Mouse (Mus musculus): Measurements from ENCODE around the gene Utp4. TPM values are rescaled to one million over a fixed set of nuclear protein-coding genes. Genes with fewer than 3 reads are reported as not detected.
"Not testable (repeated sequence)": the region's sequence is repeated elsewhere in the genome, so short reads cannot be mapped to it uniquely, and the experiment has no call there.

The Utp4 gene
- 27.4 and 28.9 TPM in 2 replicates for polyA plus RNA-seq (2012; rRNA removed)

- peak; percentile 51 to 85 for DNase-seq (ENCODE audit: extremely low spot score in 1 of 2, low spot score in 1 of 2)
Observed at GRCm38 (mm10) chr8:106893481-106894156, at the start of gene Utp4. Gene Utp4, plus strand, starts transcription at chr8:106893636.

DNA sequence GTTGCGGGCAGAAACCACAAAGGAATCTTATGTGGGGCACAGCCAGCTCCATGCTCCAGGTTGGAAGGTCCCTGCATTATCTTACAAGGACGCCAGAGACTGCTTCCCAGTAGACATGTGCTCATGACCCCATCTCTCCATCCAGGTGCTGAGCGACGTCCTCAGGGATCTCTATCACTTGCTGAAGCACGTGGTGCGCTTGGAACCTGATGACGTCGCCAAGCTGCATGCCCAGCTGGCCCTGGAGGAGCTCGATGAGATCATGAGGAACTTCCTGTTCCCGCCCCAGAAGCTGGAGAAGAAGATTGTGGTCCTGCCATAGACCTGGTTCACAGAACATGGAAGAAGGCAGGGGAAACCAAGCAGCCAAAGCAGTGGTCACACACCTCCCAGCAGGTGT is 43.4 kb upstream of the Utp4 start:
- no peak for DNase-seq (ENCODE audit: extremely low spot score in 1 of 2, low spot score in 1 of 2)

- DNase-seq (ENCODE audit: extremely low spot score in 1 of 2, low spot score in 1 of 2) = no peak
Observed at GRCm38 (mm10) chr8:106854534-106855241, 38.7 kb upstream of the Utp4 start.

DNA sequence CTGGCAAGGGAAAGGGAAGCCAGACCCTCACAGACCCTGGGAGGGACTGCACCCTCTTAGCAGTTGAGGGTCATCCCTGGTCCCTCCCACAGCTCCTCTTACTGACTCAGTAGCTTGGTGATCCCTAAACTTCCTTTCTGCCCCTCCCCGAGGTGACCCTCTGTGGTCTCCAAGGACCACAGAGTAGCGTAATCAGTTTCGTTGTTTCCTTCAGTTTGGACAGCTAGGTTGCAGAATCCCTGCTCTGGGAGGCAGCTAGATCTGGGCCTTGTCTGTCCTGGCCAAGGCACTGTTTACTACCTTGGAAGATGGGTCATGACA is 38.2 kb upstream of the Utp4 start:
- DNase-seq (ENCODE audit: extremely low spot score in 1 of 2, low spot score in 1 of 2) = no peak

DNA sequence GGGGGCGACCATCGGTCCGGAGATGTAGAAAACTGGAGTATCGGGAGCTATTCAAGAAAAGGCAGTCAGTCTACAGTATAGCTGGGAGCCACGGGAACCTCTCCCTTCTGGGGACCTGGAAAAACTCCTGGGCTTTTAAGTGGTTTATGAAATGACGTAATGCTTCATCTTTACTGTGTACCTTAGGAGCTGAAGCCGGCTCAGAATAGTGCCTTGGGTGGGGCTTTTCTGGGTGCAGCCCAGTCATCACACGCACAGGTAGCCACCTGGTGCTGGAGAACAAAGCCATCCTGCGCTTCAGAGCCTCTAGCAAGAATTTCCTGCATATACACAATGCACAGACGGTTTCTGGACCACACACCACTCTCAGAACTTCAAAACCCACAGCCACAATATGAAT is 30.6 kb upstream of the Utp4 start:
- DNase-seq (ENCODE audit: extremely low spot score in 1 of 2, low spot score in 1 of 2) = no peak

DNA sequence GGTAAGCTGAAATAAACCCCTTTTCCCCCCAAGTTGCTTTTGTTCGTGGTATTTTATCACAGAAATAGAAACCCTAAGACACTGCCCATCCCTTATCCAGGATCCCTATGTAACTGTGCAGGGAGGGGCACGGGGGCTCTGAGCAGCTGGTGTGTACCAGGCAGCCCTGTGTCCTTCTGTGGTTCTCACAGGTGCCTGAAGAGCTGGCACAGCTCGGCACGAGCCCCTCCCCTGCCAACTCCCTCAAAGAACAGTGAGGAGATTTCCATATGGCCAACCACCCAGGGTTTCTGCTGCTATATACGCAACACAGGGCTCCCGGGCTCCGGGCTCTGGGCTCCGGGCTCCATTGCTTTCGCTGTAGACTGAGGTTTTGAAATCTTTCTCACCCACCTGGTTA is 28.1 kb upstream of the Utp4 start:
- DNase-seq (ENCODE audit: extremely low spot score in 1 of 2, low spot score in 1 of 2) = no peak

DNA sequence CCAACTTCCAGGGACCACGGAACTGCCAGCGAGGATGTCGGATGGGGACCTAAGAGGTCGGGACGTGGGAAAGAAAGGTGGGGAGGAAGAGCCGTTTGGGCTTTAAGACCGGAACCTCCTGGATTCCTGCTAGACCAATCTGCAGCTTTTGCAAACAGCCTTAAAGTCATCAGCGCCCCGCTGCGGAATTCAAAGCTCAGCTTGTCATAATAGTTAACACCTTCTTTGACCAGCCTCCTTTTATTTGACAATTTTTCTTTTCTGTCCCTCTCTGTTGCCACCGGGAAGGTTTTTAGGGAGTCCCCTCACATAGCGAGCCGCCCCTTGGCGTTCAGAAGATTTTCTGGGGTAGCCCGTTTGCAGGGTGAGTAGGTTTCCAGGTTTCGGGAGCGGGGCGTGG is 23.4 kb upstream of the Utp4 start, which contains the start of gene Has3:
Gene Has3 (plus strand): TSS at position 192 of the 400 bp plus-strand sequence.
- DNase-seq (ENCODE audit: extremely low spot score in 1 of 2, low spot score in 1 of 2) = peak in 1 of 2 experiments; percentile 57

- DNase-seq (ENCODE audit: extremely low spot score in 1 of 2, low spot score in 1 of 2) = peak; percentile 30 to 66
Observed at GRCm38 (mm10) chr8:106870537-106871327, 22.7 kb upstream of the Utp4 start.

DNA sequence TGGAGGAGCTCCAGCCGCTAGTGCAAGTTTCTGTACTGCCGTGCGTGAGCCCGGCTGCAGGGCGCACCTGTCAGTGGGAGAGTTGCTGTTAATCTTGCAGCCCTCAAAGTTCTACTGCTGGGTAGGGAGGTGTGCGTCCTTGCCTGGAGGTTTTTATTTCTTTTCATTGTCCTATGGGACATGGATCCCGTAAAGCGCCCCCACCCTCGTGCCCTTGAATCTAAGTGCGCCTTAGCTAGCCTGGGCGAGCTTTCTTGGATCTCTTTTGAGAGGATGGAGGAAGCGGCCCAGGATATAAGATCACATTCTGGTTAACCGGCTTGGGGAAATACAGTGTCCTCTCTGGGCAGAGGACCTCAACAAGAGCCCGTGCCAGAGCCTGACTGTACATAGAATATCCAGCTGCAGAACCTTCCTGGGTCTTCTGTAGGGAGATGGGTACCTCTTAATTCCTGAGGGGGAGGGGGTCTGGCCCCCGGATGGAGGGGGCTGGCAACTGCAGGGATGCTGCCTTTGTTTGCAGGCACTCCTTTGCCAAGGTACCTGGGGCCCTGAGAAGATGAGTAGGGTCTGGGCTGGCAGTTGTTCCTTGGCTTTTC is 22.0 kb upstream of the Utp4 start:
- no peak for DNase-seq (ENCODE audit: extremely low spot score in 1 of 2, low spot score in 1 of 2)

GRCm38 (mm10) chr8:106871931-106872371 is 21.5 kb upstream of the Utp4 start:
- peak in 1 of 2 experiments; percentile 28 for DNase-seq (ENCODE audit: extremely low spot score in 1 of 2, low spot score in 1 of 2)

DNA sequence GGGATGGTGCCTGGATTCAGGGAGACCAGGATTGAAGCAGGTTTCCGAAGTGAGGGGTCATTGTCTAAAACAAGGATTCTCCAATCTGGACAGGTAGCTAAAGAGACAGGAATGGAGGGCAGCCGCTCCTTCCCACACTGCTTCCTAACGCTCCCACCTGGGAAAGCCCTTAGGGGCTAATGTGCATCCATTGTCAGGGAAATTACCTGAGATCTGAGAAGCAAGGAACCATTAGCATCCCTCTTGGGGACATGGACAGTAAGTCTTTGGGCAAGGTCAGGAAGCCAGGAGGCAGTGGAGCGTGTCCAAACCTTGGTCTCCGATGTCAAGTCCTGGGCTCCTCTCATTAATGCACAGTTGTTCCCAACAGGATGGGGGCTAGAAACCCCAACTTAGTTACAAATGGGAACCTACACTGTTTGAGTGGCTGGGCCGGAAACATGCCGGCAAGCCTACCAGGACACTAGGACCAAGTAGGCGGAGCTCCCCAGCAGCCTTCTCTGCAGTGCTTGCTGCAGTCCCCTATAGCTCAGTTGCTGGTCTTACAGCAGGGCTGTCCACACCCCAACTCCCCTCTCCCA is 20.9 kb upstream of the Utp4 start:
- no peak for DNase-seq (ENCODE audit: extremely low spot score in 1 of 2, low spot score in 1 of 2)

- no peak for DNase-seq (ENCODE audit: extremely low spot score in 1 of 2, low spot score in 1 of 2)
Observed at GRCm38 (mm10) chr8:106880121-106880707, 13.2 kb upstream of the Utp4 start.

DNA sequence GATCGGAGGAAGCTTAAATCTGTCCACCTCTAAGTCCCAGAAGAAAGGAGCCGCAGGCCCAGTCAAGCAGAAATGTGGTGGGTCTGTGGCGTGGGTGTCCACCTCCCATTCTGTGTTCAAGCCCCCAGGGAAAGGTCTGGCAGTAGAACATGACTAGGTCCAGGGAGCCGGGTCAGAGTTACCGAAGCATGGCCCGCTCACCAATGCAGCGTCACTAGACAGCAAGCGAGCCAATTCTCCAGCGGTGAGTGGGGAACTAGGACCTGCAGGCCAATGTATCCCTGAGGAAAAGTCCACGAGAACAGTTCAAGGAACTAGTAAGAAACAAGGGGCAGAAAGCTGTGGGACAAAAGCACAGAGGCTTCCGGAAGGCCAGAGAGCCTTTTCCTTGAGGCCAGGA is 9.3 kb upstream of the Utp4 start:
- DNase-seq (ENCODE audit: extremely low spot score in 1 of 2, low spot score in 1 of 2) = not testable (repeated sequence)

- not testable (repeated sequence) for DNase-seq (ENCODE audit: extremely low spot score in 1 of 2, low spot score in 1 of 2)
Observed at GRCm38 (mm10) chr8:106884826-106885400, 8.5 kb upstream of the Utp4 start.

DNA sequence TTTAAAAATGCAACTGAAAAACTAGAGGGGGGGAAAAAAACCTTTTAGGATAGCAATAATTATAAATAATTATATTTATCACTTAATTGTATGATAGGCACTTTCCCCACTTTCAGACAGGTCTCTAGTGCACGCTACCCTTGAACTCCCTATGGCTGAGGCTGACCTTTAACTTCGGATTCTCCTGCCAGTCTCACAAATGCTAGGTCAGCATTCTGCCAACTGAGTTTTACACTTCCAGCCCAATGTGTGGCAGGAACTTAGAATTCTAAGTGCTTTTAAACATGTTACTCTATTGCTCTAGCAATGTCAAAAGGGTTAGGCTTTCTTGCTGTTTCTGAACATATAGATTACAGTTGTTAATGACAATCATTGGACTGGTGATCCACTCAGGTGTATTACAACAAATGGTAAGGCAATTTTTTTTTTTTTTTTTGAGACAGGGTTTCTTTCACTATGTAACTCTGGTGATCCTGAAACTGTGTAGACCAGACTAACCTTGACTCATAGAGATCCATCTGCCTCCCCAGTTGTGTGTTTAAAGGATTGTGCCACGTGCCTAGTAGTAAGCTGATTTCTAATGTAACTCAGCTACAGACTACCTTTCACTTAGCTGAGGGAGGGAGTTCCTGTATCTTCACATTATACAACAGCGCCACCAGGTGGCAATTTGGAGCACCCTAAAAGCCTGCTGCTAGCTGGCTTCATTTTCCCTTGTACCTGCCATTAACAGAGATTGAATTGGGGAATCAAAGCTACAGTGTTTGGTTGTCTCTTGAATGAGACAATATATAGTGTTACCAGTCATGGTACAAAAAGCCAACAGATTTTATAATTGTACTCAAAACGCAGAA is 5.9 kb upstream of the Utp4 start:
- DNase-seq (ENCODE audit: extremely low spot score in 1 of 2, low spot score in 1 of 2) = peak; percentile 41 to 90

- DNase-seq (ENCODE audit: extremely low spot score in 1 of 2, low spot score in 1 of 2) = no peak
Observed at GRCm38 (mm10) chr8:106888803-106889202, 4.6 kb upstream of the Utp4 start.

GRCm38 (mm10) chr8:106892210-106892805 is 1.1 kb upstream of the Utp4 start:
- no peak for DNase-seq (ENCODE audit: extremely low spot score in 1 of 2, low spot score in 1 of 2)

GRCm38 (mm10) chr8:106892806-106893451 is 507 bp upstream of the Utp4 start:
- DNase-seq (ENCODE audit: extremely low spot score in 1 of 2, low spot score in 1 of 2) = no peak

Data from frontal cortex, adult 2 months (tissue).